Mouse (Mus musculus): ENCODE measurements around the gene Rarres1.

Rarres1 gene

DNA sequence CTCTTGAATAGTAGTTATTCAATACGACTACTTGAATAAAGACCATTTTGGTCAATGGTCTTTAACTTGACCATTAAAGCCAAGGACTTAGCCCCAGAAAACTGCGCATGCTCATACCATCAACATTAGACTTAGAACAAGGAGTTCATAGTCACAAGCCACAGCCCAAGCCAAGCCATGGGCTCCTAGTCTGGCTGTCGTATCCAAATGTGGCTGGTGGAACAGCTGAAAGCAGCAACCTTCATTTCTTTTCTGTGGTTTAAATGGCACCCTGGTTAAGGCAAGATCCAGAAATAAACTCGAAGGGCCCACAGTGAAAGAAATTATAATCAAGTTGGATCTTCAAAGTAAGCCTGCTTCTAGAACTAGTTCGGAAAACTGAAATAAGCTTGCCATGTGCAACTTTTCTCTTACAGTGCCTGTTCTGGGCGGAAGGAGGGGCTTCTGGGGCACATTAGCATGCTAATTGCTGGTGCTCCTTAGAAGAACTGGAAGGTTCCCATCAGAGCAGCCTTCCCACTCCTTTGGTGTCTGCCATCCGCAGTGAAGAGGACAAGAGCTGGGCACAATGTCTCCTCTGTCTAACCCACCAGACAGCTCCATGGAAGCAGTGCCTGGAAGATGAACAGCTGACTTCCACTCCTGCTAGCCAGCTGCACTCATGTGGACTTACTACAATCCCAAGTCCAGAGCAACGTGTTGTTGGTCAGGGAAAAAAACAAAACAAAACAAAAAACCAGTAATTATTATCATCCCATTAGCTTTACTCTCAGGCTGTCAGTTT, 23.0 kb downstream of the Rarres1 start:
- peak; percentile 21 to 36 for DNase-seq (ENCODE audit: low spot score in 2 of 2)

DNA sequence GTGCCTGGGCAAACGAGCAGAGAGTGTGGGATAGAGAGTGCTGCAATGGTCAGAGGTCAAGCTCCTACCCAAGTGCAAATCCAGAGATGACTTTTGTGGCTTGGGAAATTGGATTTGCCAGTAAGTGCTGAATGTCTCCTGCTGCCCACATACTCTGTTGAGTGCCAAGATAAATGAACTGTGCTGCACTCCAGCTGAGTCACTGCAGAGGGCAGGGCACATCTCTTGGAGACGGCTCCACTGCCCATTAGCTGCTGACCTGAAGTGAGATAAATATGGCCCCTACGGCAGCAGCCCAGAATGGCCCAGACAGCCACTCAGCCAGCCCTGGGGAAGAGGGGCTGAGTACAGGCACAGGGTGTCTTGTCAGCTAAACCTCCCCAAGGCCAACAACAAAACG, 25.2 kb downstream of the Rarres1 start:
- no peak for DNase-seq (ENCODE audit: low spot score in 2 of 2)

DNA sequence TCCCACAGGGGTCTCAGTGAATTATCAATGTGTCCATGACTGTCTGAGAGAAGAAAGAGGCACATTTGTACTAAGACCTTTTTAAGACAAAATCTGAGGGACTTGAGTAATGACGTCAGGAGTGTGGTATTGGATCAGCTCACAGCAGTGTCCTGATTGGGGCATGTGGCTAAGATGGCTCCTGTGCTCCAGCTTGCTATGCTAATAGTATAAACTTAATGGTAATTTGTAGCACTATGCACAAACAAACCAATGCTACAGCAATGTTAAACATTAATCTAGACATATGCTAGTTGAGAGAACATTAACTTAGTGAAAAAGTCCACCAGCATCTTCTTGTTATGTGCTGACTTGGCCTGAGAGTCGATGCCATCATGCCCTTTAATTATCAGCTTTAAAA, 30.1 kb downstream of the Rarres1 start:
- no peak for DNase-seq (ENCODE audit: low spot score in 2 of 2)

DNA sequence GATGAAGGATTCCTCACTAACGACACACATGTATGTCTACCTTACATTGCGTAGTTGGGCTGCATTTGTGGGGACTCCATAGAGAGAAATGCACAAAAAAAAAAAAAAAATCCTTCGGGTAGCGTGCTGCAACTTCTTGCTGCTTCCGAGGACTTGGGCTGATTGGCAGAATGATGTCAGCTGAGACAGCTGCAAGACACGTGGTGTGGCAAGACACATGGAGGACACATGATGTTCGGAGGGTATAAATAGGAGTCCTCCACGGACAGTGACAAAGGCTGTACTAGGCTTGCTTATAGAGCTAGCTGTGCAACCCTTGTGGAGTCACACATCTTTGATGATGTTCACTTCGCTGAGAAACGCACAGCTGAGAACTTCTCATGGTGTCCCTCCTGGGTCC, 32.9 kb downstream of the Rarres1 start:
- DNase-seq (ENCODE audit: low spot score in 2 of 2) = no peak

DNA sequence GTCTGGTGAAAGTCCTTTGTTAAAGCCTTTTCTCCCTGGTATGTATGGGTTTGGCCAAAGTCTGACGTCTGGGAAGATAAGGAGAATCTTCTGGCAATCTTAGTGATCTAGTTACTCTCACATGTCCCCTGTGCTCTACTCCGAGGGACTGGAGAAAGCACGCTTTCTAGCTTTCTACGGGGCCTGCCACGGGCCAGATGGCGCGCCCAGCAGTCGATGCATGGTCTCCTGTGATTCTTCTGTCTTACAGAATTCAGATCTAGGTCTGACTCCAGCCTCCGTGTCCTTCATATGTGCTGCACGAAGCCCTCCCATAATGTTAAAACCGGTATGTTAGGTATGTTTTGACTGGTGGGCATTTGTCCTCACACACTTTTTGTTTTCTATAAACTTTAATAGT, 35.5 kb downstream of the Rarres1 start:
- DNase-seq (ENCODE audit: low spot score in 2 of 2) = no peak

DNA sequence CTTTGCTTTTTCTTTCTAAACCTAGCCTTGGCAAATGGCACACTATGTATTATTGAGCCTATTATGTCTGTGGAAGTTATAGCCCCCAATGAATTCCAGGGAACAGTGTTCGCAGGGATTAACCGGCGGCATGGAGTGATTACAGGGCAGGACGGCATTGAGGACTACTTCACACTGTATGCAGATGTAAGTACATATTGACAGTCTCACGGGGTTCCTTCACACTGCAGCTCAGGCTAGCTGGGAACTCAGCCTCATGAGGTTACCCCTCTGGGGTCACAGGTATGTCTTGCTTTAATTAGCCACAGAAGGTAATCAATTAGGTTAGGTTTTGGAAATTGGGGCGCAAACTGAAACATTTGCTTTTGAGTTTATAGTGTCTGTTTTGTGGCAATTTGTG, 41.9 kb downstream of the Rarres1 start:
- no peak for DNase-seq (ENCODE audit: low spot score in 2 of 2)

DNA sequence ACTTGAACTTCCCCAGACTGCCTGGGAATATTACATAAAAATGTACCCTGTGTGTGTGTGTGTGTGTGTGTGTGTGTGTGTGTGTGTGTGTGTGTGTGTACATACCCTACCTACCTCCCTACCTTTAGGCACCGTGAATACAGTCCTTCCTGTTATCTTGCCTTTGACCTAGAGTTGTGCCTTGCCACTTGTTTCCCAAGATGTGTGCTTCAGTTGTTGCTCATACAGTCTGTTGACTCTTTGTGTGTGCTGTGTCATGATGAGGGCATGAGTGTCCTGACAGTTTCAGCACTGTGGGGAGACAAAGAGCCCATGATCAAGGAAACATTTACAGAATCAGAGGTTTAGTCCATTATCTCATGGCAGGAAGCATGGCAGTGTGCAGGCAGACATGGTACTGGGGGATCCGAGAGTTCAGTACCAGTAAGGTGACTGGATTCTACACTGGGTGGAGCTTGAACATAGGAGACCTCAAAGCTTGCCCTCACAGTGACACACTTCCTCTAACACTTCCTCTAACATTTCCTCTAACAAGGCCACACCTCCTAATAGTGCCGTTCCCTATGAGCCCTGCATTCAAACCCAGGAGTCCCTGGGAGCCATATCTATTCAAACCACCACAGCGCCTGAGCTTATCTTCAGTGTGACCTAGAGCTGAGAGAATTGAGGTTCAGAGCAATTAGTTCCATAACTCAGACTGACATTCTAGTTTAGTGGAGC, 43.8 kb downstream of the Rarres1 start:
- no peak for DNase-seq (ENCODE audit: low spot score in 2 of 2)

DNA sequence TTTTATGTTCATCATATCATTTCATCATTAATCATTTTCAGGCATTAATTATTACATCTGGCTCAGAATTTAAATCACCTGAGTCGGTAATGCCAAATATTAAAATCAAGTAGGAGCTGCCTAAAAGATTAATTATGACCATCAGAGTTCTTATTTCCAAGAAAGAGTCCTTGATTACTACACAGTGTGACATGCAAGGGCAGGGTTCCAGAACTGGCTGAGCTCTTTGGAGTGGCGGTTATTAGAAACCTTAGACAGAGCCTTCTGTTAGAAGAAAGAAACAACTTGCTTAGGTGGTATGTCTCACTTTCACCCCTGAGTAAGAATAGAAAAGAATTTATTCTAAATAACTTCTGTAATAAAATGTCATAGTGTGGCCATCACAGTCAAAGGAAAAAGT, 48.0 kb downstream of the Rarres1 start:
- no peak for DNase-seq (ENCODE audit: low spot score in 2 of 2)

DNA sequence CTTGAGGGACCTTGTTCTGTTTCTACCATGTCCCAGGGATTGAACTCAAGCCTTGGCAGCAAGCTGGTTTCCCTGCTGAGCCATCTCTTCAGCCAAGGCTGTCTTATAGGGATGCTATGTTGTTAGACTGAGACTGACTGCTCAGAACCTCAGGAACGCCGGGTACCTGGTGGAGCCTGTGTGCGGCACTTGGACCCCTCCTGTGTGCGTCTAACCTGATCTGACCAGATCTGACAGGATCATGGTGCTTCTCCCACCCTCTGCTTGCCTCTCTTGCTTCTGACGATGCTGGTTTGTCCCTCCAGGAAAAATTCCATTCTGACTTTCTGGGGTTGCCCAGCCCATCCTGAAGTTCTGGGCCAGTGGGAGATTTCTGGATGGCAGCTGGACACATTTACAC, 48.7 kb downstream of the Rarres1 start:
- DNase-seq (ENCODE audit: low spot score in 2 of 2) = no peak

DNA sequence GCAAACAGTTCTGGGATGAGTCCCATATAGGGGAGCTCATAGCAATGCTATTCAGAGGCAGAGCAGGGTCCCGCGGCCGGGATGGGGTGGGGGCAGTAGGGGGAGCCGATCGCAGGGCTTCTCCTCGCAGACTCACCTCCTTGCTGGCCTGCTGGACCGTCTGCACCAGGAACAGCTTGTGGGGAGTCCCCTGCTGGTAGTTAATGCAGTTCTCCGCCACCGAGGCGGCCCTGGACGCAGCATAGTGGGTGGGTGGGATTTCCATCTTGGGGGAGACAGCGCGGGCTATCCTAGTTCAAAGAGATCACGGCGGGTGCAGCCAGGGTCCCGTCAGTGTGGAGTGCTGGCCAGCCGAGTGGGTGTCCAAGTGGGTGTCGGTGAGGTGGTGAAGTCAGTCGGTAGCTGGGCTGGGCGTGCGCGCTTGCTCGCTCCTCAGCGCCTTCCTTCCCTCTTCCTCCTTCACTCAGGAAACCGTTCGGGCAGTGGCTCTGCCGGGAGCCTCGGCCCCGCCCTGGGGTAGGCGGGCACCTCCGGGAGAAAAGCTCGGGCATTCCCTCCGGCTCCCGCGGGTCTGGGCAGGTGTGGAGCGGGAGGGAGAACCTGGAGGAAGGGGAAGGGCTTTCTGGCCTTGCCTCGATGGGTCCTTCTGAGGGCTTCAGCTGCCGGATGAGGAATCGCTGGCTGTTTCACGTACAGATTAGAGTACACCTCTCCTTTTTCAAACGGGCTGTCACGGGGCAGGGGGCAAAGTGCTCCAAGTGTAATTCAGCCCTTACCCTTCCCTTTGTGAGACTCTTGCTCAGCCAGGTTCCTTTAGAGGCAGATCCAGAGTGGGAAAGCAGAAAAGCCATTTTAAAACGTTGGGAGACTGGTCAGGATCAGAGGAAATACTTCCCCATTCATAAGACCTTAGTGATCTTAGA, 51.6 kb downstream of the Rarres1 start, which contains the start of gene Lxn:
TSS of gene Lxn (minus strand) at position 477 of the 923 bp plus-strand sequence.
- peak; percentile 16 to 63 for DNase-seq (ENCODE audit: low spot score in 2 of 2)

DNA sequence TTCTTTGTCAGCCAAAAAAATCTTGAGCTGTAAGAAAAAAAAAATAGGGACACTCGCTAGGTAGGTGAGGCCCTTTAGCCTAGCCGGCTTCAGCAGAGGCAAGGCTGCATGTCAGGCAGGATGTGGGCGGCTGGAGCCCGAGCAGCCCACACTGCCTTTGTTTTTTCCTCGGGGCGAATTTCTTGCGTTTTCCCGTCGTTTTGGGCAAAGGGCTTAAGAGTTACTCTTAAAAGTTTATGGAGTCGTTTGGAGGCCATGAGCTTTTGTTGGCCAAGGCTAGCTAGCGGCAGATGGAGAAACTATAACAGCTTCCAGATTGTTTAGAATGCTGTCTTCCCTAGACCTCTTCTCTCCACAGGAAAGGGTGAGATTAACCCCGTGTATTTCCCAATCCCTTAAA, 52.3 kb downstream of the Rarres1 start:
- DNase-seq (ENCODE audit: low spot score in 2 of 2) = no peak

DNA sequence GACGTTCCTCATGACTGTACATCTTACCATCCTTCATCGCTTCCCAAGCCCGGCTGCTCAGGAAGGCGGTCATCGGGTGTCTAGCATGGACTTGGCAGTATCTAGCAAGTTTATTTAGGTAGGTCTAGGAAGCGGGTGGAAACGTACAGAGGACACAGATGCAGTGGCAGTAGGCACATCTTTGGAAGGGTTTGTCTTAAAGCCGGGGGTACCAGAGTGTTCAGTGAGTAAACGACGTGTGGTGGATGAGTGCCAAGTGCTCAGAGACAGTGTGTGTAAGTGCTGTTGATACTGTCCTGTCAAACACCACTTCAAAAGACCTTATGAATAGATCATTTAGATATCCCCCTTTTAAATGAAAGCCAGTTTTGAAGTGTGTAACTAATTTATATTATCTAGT, 52.7 kb downstream of the Rarres1 start:
- no peak for DNase-seq (ENCODE audit: low spot score in 2 of 2)

DNA sequence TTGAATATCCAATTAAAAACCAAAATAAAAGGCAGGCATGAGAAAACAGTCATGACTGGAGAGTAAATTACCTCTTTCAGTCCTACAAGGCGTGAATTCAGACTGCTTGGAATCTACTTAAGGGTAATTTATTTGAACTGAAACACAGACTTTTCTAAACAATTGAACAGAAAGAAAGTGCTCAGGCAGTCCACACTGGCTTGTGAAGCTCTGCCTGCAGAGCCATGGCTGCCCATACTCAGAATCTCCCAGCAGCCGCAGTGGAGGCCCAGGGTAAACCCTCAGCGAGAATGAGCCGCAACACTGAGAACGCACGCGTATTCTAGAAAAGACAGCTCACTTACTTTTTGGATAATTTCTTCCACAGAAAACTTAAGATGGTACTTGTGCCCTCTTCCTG, 53.3 kb downstream of the Rarres1 start:
- no peak for DNase-seq (ENCODE audit: low spot score in 2 of 2)

DNA sequence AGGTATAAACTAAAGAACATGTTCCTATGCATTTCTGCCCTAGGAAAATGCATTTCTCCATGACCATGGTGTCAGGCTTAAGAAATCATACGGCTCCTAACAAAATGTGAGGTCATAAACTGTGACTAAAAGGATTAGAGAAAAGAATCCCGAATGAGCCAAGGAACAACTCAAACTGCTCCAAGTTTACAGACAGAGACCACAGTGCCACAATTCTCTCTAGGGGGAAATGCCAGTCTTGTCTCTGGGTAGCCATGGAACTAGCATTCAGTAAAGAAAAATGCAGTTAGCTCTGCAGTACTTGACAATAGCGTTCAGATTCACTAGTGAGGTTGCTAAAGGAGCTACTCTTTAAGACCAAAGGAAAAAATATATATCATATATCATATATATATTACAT, 55.4 kb downstream of the Rarres1 start:
- no peak for DNase-seq (ENCODE audit: low spot score in 2 of 2)

DNA sequence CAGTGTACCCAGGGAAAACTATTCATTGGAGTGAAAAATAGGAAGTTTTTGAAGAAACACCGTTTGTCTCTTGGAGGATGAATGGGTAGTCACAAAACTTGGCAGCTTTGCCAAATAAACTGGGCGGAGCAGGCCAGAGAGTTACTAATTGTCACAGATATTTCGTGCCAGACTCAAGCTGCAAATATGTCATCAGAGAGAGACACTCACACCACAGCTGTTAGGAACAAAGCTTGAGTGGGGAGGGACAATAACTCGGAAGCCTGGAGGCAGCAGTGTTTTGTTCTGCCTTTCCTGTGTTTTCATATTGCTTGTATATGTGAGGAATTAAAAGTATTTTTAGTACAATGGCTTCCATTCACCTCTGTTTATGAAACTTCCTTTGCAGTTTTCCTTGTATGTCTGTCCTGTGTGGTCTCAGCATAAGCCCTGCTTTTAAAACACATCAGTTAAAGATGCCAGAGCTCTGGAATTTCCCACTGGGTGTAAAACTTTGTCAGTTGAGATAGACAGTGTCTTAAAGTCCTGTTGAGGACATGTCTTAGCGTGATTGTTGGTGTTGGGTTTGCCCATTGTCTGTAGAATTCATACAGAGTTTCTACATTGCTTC, 64.6 kb downstream of the Rarres1 start:
- DNase-seq (ENCODE audit: low spot score in 2 of 2) = no peak

DNA sequence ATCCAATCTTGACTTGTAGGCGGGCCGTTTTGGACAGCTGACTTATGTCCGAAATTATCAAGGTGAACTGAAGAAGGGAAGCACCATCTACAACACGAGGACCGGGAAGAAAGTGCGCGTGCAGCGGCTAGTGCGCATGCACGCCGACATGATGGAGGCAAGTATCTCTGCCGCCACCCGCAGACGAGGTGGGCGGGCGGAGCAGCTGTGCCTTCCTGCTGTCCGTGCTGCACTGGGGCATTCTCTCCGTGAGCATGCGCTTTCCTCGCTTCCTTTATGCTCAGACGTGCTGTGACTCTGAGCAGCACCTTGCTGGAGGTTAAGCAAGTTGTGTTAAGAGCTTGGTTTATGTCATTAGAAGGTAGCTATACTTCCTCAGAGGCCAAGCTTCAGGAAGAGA, 65.7 kb downstream of the Rarres1 start:
- no peak for DNase-seq (ENCODE audit: low spot score in 2 of 2)

DNA sequence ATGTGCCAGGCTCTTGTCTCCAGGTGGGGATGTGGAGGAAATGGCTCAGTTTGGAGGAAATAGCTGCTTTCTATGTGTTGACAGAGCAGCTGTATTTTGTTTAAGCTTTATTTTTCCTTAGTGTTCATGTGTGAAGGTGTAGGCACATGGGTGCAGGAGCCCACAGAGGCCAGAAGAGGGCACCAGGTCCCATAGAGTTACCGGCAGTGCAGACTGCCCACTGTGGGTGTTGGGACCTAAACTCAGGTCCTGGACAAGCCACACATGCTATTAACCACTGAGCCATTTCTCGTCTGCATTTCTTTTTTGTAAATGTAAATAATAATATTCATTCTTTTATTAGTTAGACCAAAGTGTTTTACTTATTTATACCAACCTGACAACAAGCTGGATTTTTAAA, 68.2 kb downstream of the Rarres1 start:
- DNase-seq (ENCODE audit: low spot score in 2 of 2) = no peak

DNA sequence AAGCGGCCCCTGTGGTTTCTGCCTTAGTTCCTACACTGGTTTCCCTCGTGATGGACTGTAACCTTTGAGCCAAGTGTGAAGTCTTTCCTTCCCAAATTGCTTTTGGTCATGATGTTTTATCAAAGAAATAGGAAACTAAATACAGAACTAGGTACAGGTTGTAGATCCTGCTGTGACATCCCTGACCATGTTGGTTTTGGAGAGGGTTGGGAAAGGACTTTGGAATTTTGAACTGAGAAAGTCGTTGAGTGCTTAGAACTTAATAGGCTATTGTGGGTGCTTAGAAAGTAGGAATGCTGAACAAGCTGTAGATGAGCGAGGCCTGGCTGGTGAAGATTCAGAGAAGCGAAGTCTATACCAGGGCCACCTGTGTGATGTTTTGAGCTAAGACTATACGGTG, 81.3 kb downstream of the Rarres1 start:
- DNase-seq (ENCODE audit: low spot score in 2 of 2) = no peak

DNA sequence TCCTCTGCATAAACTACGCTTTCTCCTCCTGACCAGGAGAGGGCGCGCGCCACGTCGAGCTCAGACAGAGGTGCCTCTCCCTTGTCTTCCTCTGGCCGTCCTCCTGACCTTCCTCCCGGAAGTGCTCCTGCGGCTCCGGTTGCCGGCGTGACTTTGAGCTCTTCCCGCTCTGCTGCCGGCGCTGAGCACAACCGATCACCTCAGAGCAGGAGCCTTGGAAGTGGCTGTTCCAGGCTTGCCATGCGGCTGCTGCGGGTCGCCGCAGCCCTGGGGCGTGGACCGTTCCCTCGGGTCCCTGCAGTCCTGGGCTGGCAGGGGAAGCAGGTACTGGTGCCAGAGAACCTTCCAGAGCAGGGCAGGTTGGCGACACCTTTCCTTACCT, 85.3 kb downstream of the Rarres1 start, which contains the start of gene Gfm1:
TSS of gene Gfm1 (plus strand) at position 98 of the 382 bp plus-strand sequence.
- DNase-seq (ENCODE audit: low spot score in 2 of 2) = peak; percentile 84 to 87

DNA sequence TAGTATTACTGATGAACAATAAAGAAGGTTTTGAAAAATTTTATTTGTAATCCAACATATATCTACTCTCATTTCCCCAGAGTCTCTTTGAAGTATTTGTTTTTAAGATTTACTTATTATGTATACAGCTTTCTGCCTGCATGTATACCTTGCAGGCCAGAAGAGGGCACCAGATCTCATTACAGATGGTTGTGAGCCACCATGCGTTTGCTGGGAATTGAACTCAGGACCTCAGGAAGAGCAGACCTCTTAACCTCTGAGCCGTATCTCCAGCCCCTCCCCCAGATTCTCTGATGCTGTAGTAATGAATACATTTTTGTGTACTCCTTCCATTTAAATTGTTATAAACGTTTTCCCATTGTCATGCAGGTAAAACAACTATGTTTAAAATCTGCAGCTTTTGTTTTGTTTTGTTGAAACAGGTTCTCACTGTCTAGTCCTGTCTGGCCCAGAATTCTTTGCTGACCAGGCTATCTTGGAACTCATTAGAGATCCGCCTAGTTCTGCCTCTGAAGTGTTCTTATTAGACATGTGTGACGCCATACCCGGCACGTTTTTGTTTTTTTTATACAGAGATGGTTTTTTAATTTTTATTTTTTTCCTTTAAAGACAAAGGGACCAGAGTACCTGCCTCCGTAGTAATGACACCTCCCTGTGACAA, 85.9 kb downstream of the Rarres1 start:
- DNase-seq (ENCODE audit: low spot score in 2 of 2) = no peak

All from frontal cortex, postnatal 10 days (tissue).